In the genomic region with DNA sequence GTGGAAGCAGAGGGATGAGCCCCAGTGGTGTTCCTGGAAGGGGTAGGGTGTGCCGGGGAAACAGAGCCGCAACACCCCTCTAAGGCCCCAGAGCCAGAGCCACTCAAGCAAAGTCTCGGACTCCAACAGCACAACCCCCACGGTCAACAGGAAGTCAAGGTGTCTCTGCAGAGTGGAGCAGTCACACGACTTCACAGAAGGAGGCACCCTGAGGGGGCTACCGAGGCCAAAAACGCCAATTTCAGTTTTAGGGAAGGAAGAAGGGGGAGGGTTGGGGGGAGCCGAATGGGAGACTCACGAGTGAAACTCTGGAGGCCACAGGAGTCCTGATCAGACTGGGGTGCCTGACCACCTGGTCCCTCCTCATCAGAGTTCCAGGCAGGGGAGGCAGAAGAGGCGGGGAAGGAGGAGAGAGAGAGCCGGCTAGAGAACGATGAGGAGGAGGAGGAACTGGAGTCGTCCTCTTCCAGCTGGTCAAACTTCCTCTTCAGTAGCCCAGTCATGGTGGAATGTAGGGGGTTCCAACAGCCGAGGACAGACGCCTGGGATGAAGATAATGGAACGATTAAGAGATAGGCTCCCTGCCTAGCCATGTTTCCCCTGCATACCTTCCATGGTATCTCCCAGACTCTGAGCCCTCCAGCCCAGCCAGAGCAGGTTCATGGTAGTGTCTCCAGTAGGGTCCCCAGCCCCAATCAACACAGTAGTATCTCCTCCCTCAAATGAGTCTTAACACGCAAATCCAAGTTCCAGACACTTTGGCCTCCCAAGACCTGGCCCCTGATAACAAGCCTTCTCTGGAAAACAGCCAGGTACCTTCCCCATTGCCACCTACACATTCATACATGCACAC, we compare ENCODE assay signal across 10 mouse cellular contexts. TPM values are rescaled to one million over a fixed set of nuclear protein-coding genes. Genes with fewer than 3 reads are reported as not detected.
DNase-seq lines count a peak whose midpoint lies in the region; ATAC-seq and TF ChIP-seq lines count a peak whose summit lies in the region.
"Had no signal": no experiment of that assay in that cellular context is flagged by ENCODE, and none has a peak within 500 bp of the region (broad histone marks: within the 10 kb centered on the region; RNA-seq: fewer than 3 reads in every experiment).

No protein-coding gene starts in this region.

- TF ChIP-seq POLR2A in small intestine, adult 2 months (IDR thresholded peaks at IDR 0.05; ENCODE audit: low read depth, low read length) = no peak

- no peaks in the 10 kb centered on the region for H3K27me3 ChIP-seq in kidney, postnatal 0 days (ENCODE audit: insufficient read depth, low read length)
- no peaks in the 10 kb centered on the region for H3K27me3 ChIP-seq in intestine, embryonic 14.5 days (replicated peaks; ENCODE audit: control insufficient read depth, insufficient read depth, low read length)
- H3K27me3 ChIP-seq in small intestine, adult 2 months (ENCODE audit: control insufficient read depth, insufficient read depth, low read length) = no peaks in the 10 kb centered on the region

- WGBS in kidney, postnatal 0 days = 25% methylated on average over 17 of the region's 17 CpGs
- WGBS in intestine, embryonic 14.5 days = 32% methylated on average over 17 of the region's 17 CpGs
- WGBS in small intestine, adult 2 months = 43% methylated on average over 17 of the region's 17 CpGs

- no peak overlapping the region; the same call in 1 of the 2 replicates for H3K9ac ChIP-seq in kidney, postnatal 0 days (ENCODE audit: low read depth, low read length)
- no peak overlapping the region for H3K9ac ChIP-seq in intestine, embryonic 14.5 days (ENCODE audit: low read length)

- H3K36me3 ChIP-seq in kidney, postnatal 0 days (ENCODE audit: insufficient read depth, low read length) = peaks cover 26% of the 10 kb centered on the region
- peaks cover 30% of the 10 kb centered on the region for H3K36me3 ChIP-seq in intestine, embryonic 14.5 days (ENCODE audit: control insufficient read depth, insufficient read depth, low read length)
- peaks cover 23% of the 10 kb centered on the region for H3K36me3 ChIP-seq in small intestine, adult 2 months (ENCODE audit: control insufficient read depth, insufficient read depth, low read length)

- H3K4me2 ChIP-seq in kidney, postnatal 0 days (ENCODE audit: low read length) = peak overlapping the region; percentile 37; the same call in 1 of the 2 replicates
- peak overlapping the region; percentile 18 for H3K4me2 ChIP-seq in intestine, embryonic 14.5 days (ENCODE audit: low read length)

- DNase-seq in kidney, postnatal 0 days (ENCODE audit: low spot score) = no peak
- DNase-seq in kidney, adult 8-10 months = no peak
- DNase-seq in ES-CJ7 (ENCODE audit: low read depth, low spot score) = peak; percentile 65
- no peak for DNase-seq in intestine, embryonic 14.5 days (ENCODE audit: low spot score)
- no peak for DNase-seq in adrenal gland, adult 2 months
- no peak for DNase-seq in gastrocnemius, postnatal 4 days (ENCODE audit: low spot score in 2 of 2)
- DNase-seq in left cerebral cortex, postnatal 14 days (ENCODE audit: low spot score in 2 of 2) = no peak
- DNase-seq: adrenal gland, adult 8-10 months; right cerebral cortex, postnatal 14 days had no signal

- peak overlapping the region; percentile 66; the same call in 1 of the 2 replicates for H3K27ac ChIP-seq in kidney, postnatal 0 days
- no peak overlapping the region for H3K27ac ChIP-seq in intestine, embryonic 14.5 days (ENCODE audit: low read depth)
- H3K27ac ChIP-seq in small intestine, adult 2 months (ENCODE audit: insufficient read depth, low read depth, low read length) = peak overlapping the region; percentile 15; the same call in 1 of the 2 replicates

- H3K4me3 ChIP-seq in kidney, postnatal 0 days (replicated peaks; ENCODE audit: low read depth, low read length) = no peak overlapping the region
- no peak overlapping the region for H3K4me3 ChIP-seq in intestine, embryonic 14.5 days (ENCODE audit: low read depth, low read length)
- peak overlapping the region; percentile 30 for H3K4me3 ChIP-seq in small intestine, adult 2 months (ENCODE audit: low read depth, low read length)

- H3K9me3 ChIP-seq in kidney, postnatal 0 days (replicated peaks; ENCODE audit: low read length) = no peaks in the 10 kb centered on the region
- no peaks in the 10 kb centered on the region for H3K9me3 ChIP-seq in intestine, embryonic 14.5 days (ENCODE audit: control insufficient read depth, low read length)

- intact Hi-C loops in left cerebral cortex, postnatal 14 days (cut with DNase I) = no loop called here

- TF ChIP-seq CTCF in kidney, postnatal 0 days (IDR thresholded peaks at IDR 0.05; ENCODE audit: low read depth) = no peak
- TF ChIP-seq CTCF in small intestine, adult 2 months (IDR thresholded peaks at IDR 0.05; ENCODE audit: extremely low read depth, insufficient read length, insufficient replicate concordance, low read depth, low read length) = no peak

- no peak for ATAC-seq in kidney, postnatal 0 days (replicated peaks; ENCODE audit: low FRiP score, low read depth)
- no peak for ATAC-seq in intestine, embryonic 14.5 days (replicated peaks; ENCODE audit: low FRiP score, low TSS enrichment, low read depth)

- H3K4me1 ChIP-seq in kidney, postnatal 0 days (replicated peaks; ENCODE audit: insufficient read depth, low read length) = peaks cover 49% of the 10 kb centered on the region
- H3K4me1 ChIP-seq in intestine, embryonic 14.5 days (replicated peaks; ENCODE audit: control insufficient read depth, insufficient read depth, low read length) = peaks cover 52% of the 10 kb centered on the region
- peaks cover 22% of the 10 kb centered on the region for H3K4me1 ChIP-seq in small intestine, adult 2 months (ENCODE audit: control insufficient read depth, insufficient read depth, insufficient read length, low read length)

RNA-seq across cellular contexts. Expression of gene Csrnp1, which starts 7.5 kb away (rescaled TPM):
- 4.8 and 7.8 TPM in 2 replicates for polyA plus RNA-seq in kidney, postnatal 0 days (2015; fragmentation: Nextera tagmentation; extraction: Ambion mirVana)
- 1.4 and 1.8 TPM in 2 replicates for polyA plus RNA-seq in intestine, embryonic 14.5 days (2014; fragmentation: Nextera tagmentation; extraction: Ambion mirVana)
- 18.2 and 28.3 TPM in 2 replicates for polyA plus RNA-seq in small intestine, adult 2 months (2012; rRNA removed)
- total RNA-seq in adrenal gland, adult 2 months (2021) = 10 to 100 TPM; 18.7 to 26.5 TPM
- 45.6 and 51.3 TPM in 2 replicates for polyA plus RNA-seq in adrenal gland, adult 2 months (2012; rRNA removed)
- 1 to 10 TPM; 4.5 to 5.4 TPM for total RNA-seq in gastrocnemius, postnatal 4 days (2021)
- total RNA-seq in left cerebral cortex, postnatal 14 days (2021) = 10 to 100 TPM in 1 of 2 experiments, 1 to 10 TPM in 1; 9.4 to 11.1 TPM

RNA-seq across cellular contexts. Expression of gene Ttc21a, which starts 39.5 kb away (rescaled TPM):
- polyA plus RNA-seq in kidney, postnatal 0 days (2015; fragmentation: Nextera tagmentation; extraction: Ambion mirVana) = 0.03 and 0.06 TPM in 2 replicates
- 0.07 and 0.09 TPM in 2 replicates for polyA plus RNA-seq in intestine, embryonic 14.5 days (2014; fragmentation: Nextera tagmentation; extraction: Ambion mirVana)
- polyA plus RNA-seq in small intestine, adult 2 months (2012; rRNA removed) = not detected in 2 replicates
- under 1 TPM in 1 of 2 experiments, not detected in 1; 0.17 TPM for total RNA-seq in adrenal gland, adult 2 months (2021)
- 0.04 TPM in 2 replicates for polyA plus RNA-seq in adrenal gland, adult 2 months (2012; rRNA removed)
- total RNA-seq in gastrocnemius, postnatal 4 days (2021) = under 1 TPM; 0.15 to 0.34 TPM
- under 1 TPM; 0.55 TPM for total RNA-seq in left cerebral cortex, postnatal 14 days (2021)

RNA-seq across cellular contexts. Expression of gene Gorasp1, which starts 39.6 kb away (rescaled TPM):
- polyA plus RNA-seq in kidney, postnatal 0 days (2015; fragmentation: Nextera tagmentation; extraction: Ambion mirVana) = 18.3 and 19.1 TPM in 2 replicates
- 24.2 and 32.1 TPM in 2 replicates for polyA plus RNA-seq in intestine, embryonic 14.5 days (2014; fragmentation: Nextera tagmentation; extraction: Ambion mirVana)
- polyA plus RNA-seq in small intestine, adult 2 months (2012; rRNA removed) = 9.7 and 11.7 TPM in 2 replicates
- total RNA-seq in adrenal gland, adult 2 months (2021) = 10 to 100 TPM; 15.1 to 31.9 TPM
- polyA plus RNA-seq in adrenal gland, adult 2 months (2012; rRNA removed) = 26.6 and 30.5 TPM in 2 replicates
- total RNA-seq in gastrocnemius, postnatal 4 days (2021) = 10 to 100 TPM; 18.8 to 25.2 TPM
- 10 to 100 TPM; 31.3 to 33.7 TPM for total RNA-seq in left cerebral cortex, postnatal 14 days (2021)

RNA-seq across cellular contexts. Expression of gene Xirp1, which starts 46.5 kb away (rescaled TPM):
- 0.04 and 0.16 TPM in 2 replicates for polyA plus RNA-seq in kidney, postnatal 0 days (2015; fragmentation: Nextera tagmentation; extraction: Ambion mirVana)
- 0.03 TPM in 1 of 2 replicates, not detected in the other for polyA plus RNA-seq in intestine, embryonic 14.5 days (2014; fragmentation: Nextera tagmentation; extraction: Ambion mirVana)
- 0.13 TPM in 1 of 2 replicates, not detected in the other for polyA plus RNA-seq in small intestine, adult 2 months (2012; rRNA removed)
- under 1 TPM; 0.37 to 0.48 TPM for total RNA-seq in adrenal gland, adult 2 months (2021)
- polyA plus RNA-seq in adrenal gland, adult 2 months (2012; rRNA removed) = 0.03 and 0.04 TPM in 2 replicates
- total RNA-seq in gastrocnemius, postnatal 4 days (2021) = 100 to 1,000 TPM; 101 to 111 TPM
- total RNA-seq in left cerebral cortex, postnatal 14 days (2021) = under 1 TPM; 0.08 to 0.09 TPM
